Mouse (Mus musculus): Measurements from ENCODE around the gene Unc5b.

- TF ChIP-seq CTCF (conservative IDR thresholded peaks at IDR 0.05 in 1 of 2, IDR thresholded peaks at IDR 0.05 in 1 of 2; ENCODE audit: low read depth in 2 of 2, low read length in 2 of 2) = no peak
- no peak for TF ChIP-seq POLR2A (IDR thresholded peaks at IDR 0.05; ENCODE audit: low read depth, low read length)
- TF ChIP-seq JUN (IDR thresholded peaks at IDR 0.05; ENCODE audit: insufficient read depth, low read depth, low read length) = no peak
- no peak for TF ChIP-seq TCF12 (IDR thresholded peaks at IDR 0.05; ENCODE audit: low read depth, low read length)
- no peak for TF ChIP-seq ZC3H11A (IDR thresholded peaks at IDR 0.05; ENCODE audit: low read depth, low read length)
- TF ChIP-seq POLR2AphosphoS2 (IDR thresholded peaks at IDR 0.05; ENCODE audit: low read depth, low read length) = no peak
- TF ChIP-seq HCFC1 (IDR thresholded peaks at IDR 0.05; ENCODE audit: low read depth, low read length) = no peak
These were observed 60.5 kb downstream of the Unc5b start for GRCm38 (mm10) chr10:60770855-60771254.
